Mouse (Mus musculus): ENCODE measurements around the gene Gfer. TPM values are rescaled to one million over a fixed set of nuclear protein-coding genes. Genes with fewer than 3 reads are reported as not detected.

Gene Gfer
- total RNA-seq, 1 experiment from 2014 or later: 15.4 TPM

- ATAC-seq (replicated peaks; ENCODE audit: insufficient number of reproducible peaks, low FRiP score, low TSS enrichment, poor library complexity, severe bottlenecking): no peak
Observed at GRCm38 (mm10) chr17:24654969-24655368, 41.0 kb downstream of the Gfer start.

GRCm38 (mm10) chr17:24653967-24654710, 41.8 kb downstream of the Gfer start:
- ATAC-seq (replicated peaks; ENCODE audit: insufficient number of reproducible peaks, low FRiP score, low TSS enrichment, poor library complexity, severe bottlenecking): peak; percentile 89

GRCm38 (mm10) chr17:24651835-24652234, 44.1 kb downstream of the Gfer start:
- ATAC-seq (replicated peaks; ENCODE audit: insufficient number of reproducible peaks, low FRiP score, low TSS enrichment, poor library complexity, severe bottlenecking): no peak

GRCm38 (mm10) chr17:24650766-24651165, 45.2 kb downstream of the Gfer start:
- no peak for ATAC-seq (replicated peaks; ENCODE audit: insufficient number of reproducible peaks, low FRiP score, low TSS enrichment, poor library complexity, severe bottlenecking)

- no peak for ATAC-seq (replicated peaks; ENCODE audit: insufficient number of reproducible peaks, low FRiP score, low TSS enrichment, poor library complexity, severe bottlenecking)
Observed at GRCm38 (mm10) chr17:24650070-24650616, 45.8 kb downstream of the Gfer start, which contains the start of gene Slc9a3r2. Gene Slc9a3r2 (minus strand): TSS chr17:24650327.

- no peak for ATAC-seq (replicated peaks; ENCODE audit: insufficient number of reproducible peaks, low FRiP score, low TSS enrichment, poor library complexity, severe bottlenecking)
Observed at GRCm38 (mm10) chr17:24649581-24650069, 46.3 kb downstream of the Gfer start.

GRCm38 (mm10) chr17:24648731-24649377, 47.1 kb downstream of the Gfer start:
- ATAC-seq (replicated peaks; ENCODE audit: insufficient number of reproducible peaks, low FRiP score, low TSS enrichment, poor library complexity, severe bottlenecking): no peak

- ATAC-seq (replicated peaks; ENCODE audit: insufficient number of reproducible peaks, low FRiP score, low TSS enrichment, poor library complexity, severe bottlenecking): no peak
Observed at GRCm38 (mm10) chr17:24647493-24647892, 48.5 kb downstream of the Gfer start.

GRCm38 (mm10) chr17:24646381-24646780, 49.6 kb downstream of the Gfer start:
- no peak for ATAC-seq (replicated peaks; ENCODE audit: insufficient number of reproducible peaks, low FRiP score, low TSS enrichment, poor library complexity, severe bottlenecking)

GRCm38 (mm10) chr17:24645916-24646315, 50.0 kb downstream of the Gfer start:
- ATAC-seq (replicated peaks; ENCODE audit: insufficient number of reproducible peaks, low FRiP score, low TSS enrichment, poor library complexity, severe bottlenecking): no peak

- no peak for ATAC-seq (replicated peaks; ENCODE audit: insufficient number of reproducible peaks, low FRiP score, low TSS enrichment, poor library complexity, severe bottlenecking)
Observed at GRCm38 (mm10) chr17:24644875-24645721, 50.9 kb downstream of the Gfer start.

- no peak for ATAC-seq (replicated peaks; ENCODE audit: insufficient number of reproducible peaks, low FRiP score, low TSS enrichment, poor library complexity, severe bottlenecking)
Observed at GRCm38 (mm10) chr17:24644030-24644715, 51.8 kb downstream of the Gfer start.

Other genes starting within 250 kb of the Gfer start
- 26.9 to 32.5 TPM (median 29.5 TPM) in 3 replicates for gene E4f1, start 225.8 kb downstream of the Gfer start, total RNA-seq (2017)
- gene Pgp, start 225.8 kb downstream of the Gfer start, total RNA-seq (2017): 8.4 to 10.1 TPM (median 9.1 TPM) in 3 replicates
- 1.3 TPM in 1 of 3 replicates, not detected in the others for gene Bricd5, start 222.3 kb downstream of the Gfer start, total RNA-seq (2017)
- 8.4 to 19.3 TPM (median 11.2 TPM) in 3 replicates for gene Mlst8, start 217.1 kb downstream of the Gfer start, total RNA-seq (2017)
- not detected in 3 replicates for gene Caskin1, start 207.6 kb downstream of the Gfer start, total RNA-seq (2017)
- 83.2 to 132 TPM (median 118 TPM) in 3 replicates for gene Traf7, start 168.2 kb downstream of the Gfer start, total RNA-seq (2017)
- 0.39 TPM in 1 of 3 replicates, not detected in the others for gene Rab26, start 161.9 kb downstream of the Gfer start, total RNA-seq (2017)
- gene Pkd1, start 146.3 kb downstream of the Gfer start, total RNA-seq (2017): 9.1 to 15.7 TPM (median 11.9 TPM) in 3 replicates
- gene Tsc2, start 63.5 kb downstream of the Gfer start, total RNA-seq (2017): 20.2 to 53.0 TPM (median 29.4 TPM) in 3 replicates
- 2.5 to 2.6 TPM in 2 of 3 replicates, not detected in the other for gene Nthl1, start 63.5 kb downstream of the Gfer start, total RNA-seq (2017)
- 0.48 to 0.78 TPM in 2 of 3 replicates, not detected in the other for gene Slc9a3r2, start 45.8 kb downstream of the Gfer start, total RNA-seq (2017)
- gene Npw, start 37.7 kb downstream of the Gfer start, total RNA-seq (2017): not detected in 3 replicates
- gene Zfp598, start 26.5 kb downstream of the Gfer start, total RNA-seq (2017): 14.6 to 21.7 TPM (median 15.7 TPM) in 3 replicates
- not detected in 3 replicates for gene Syngr3, start 6.2 kb downstream of the Gfer start, total RNA-seq (2017)
- gene Noxo1, start 78 bp upstream of the Gfer start, total RNA-seq (2017): 0.48 to 3.0 TPM (median 2.1 TPM) in 3 replicates
- gene Tbl3, start 11.5 kb upstream of the Gfer start, total RNA-seq (2017): 9.7 to 19.8 TPM (median 18.6 TPM) in 3 replicates
- 2.8 TPM in 1 of 3 replicates, not detected in the others for gene Rnf151, start 21.9 kb upstream of the Gfer start, total RNA-seq (2017)
- gene Rps2, start 22.0 kb upstream of the Gfer start, total RNA-seq (2017): 428 to 669 TPM (median 533 TPM) in 3 replicates
- 144 to 243 TPM (median 228 TPM) in 3 replicates for gene Ndufb10, start 28.3 kb upstream of the Gfer start, total RNA-seq (2017)
- gene Rpl3l, start 31.7 kb upstream of the Gfer start, total RNA-seq (2017): 4.7 to 14.6 TPM (median 10.2 TPM) in 3 replicates
- gene Msrb1, start 40.5 kb upstream of the Gfer start, total RNA-seq (2017): 248 to 361 TPM (median 344 TPM) in 3 replicates
- gene Hs3st6, start 56.8 kb upstream of the Gfer start, total RNA-seq (2017): not detected in 3 replicates
- not detected in 3 replicates for gene Meiob, start 108.1 kb upstream of the Gfer start, total RNA-seq (2017)
- 23.2 to 48.3 TPM (median 34.5 TPM) in 3 replicates for gene Hagh, start 144.0 kb upstream of the Gfer start, total RNA-seq (2017)
- 3.2 to 6.6 TPM (median 4.8 TPM) in 3 replicates for gene Fahd1, start 154.2 kb upstream of the Gfer start, total RNA-seq (2017)
- gene Igfals, start 169.8 kb upstream of the Gfer start, total RNA-seq (2017): 0.29 TPM in 1 of 3 replicates, not detected in the others
- gene Nubp2, start 190.2 kb upstream of the Gfer start, total RNA-seq (2017): 34.3 to 41.0 TPM (median 40.1 TPM) in 3 replicates
- 16.6 to 25.9 TPM (median 20.5 TPM) in 3 replicates for gene Spsb3, start 190.5 kb upstream of the Gfer start, total RNA-seq (2017)
- 12.0 to 20.2 TPM (median 12.9 TPM) in 3 replicates for gene Eme2, start 198.9 kb upstream of the Gfer start, total RNA-seq (2017)
- gene Mrps34, start 199.0 kb upstream of the Gfer start, total RNA-seq (2017): 13.4 to 24.4 TPM (median 19.0 TPM) in 3 replicates
- gene Nme3, start 200.3 kb upstream of the Gfer start, total RNA-seq (2017): 28.0 to 48.6 TPM (median 30.1 TPM) in 3 replicates
- 46.0 to 84.3 TPM (median 50.2 TPM) in 3 replicates for gene Mapk8ip3, start 240.8 kb upstream of the Gfer start, total RNA-seq (2017)